Mouse (Mus musculus): Measurements from ENCODE around the gene Zfy2. TPM values are rescaled to one million over a fixed set of nuclear protein-coding genes. Genes with fewer than 3 reads are reported as not detected.

Zfy2 gene
- polyA plus RNA-seq (2012; rRNA removed; ENCODE audit: low replicate concordance) = not detected in 2 replicates

GRCm38 (mm10) chrY:2170309-2170708, at the start of gene Zfy2:
TSS of gene Zfy2 (minus strand) at chrY:2170409.

Measured in mammary gland, adult 2 months (tissue).